In genomic region chr11:99123977-99124634, GRCm38 (mm10) we compare ENCODE assay signal across 8 mouse cellular contexts. TPM values are rescaled to one million over a fixed set of nuclear protein-coding genes. Genes with fewer than 3 reads are reported as not detected.
DNase-seq lines count a peak whose midpoint lies in the region; ATAC-seq and TF ChIP-seq lines count a peak whose summit lies in the region.

No protein-coding gene starts in this region.

- no peak for ATAC-seq in forebrain, embryonic 15.5 days (replicated peaks)
- no peak; the same call in 1 of the 2 replicates for ATAC-seq in kidney, postnatal 0 days (replicated peaks; ENCODE audit: low FRiP score, low read depth)
- no peak for ATAC-seq in midbrain, postnatal 0 days (ENCODE audit: low FRiP score)

- TF ChIP-seq CTCF in gastrocnemius, adult 2 months (IDR thresholded peaks at IDR 0.05): peak; percentile 46
- peak; percentile 70 for TF ChIP-seq CTCF in kidney, postnatal 0 days (IDR thresholded peaks at IDR 0.05; ENCODE audit: low read depth)
- peak; percentile 72 for TF ChIP-seq CTCF in midbrain, postnatal 0 days (IDR thresholded peaks at IDR 0.05)

- no peaks in the 10 kb centered on the region for H3K36me3 ChIP-seq in forebrain, embryonic 15.5 days
- H3K36me3 ChIP-seq in kidney, postnatal 0 days (ENCODE audit: insufficient read depth, low read length): no peaks in the 10 kb centered on the region
- H3K36me3 ChIP-seq in midbrain, postnatal 0 days (ENCODE audit: insufficient read depth, low read length): no peaks in the 10 kb centered on the region

- H3K9me3 ChIP-seq in forebrain, embryonic 15.5 days: no peaks in the 10 kb centered on the region
- no peaks in the 10 kb centered on the region for H3K9me3 ChIP-seq in kidney, postnatal 0 days (replicated peaks; ENCODE audit: low read length)
- no peaks in the 10 kb centered on the region for H3K9me3 ChIP-seq in midbrain, postnatal 0 days (ENCODE audit: low read length)

- H3K27me3 ChIP-seq in forebrain, embryonic 15.5 days: no peaks in the 10 kb centered on the region
- H3K27me3 ChIP-seq in kidney, postnatal 0 days (ENCODE audit: insufficient read depth, low read length): no peaks in the 10 kb centered on the region
- no peaks in the 10 kb centered on the region for H3K27me3 ChIP-seq in midbrain, postnatal 0 days (ENCODE audit: insufficient read depth, low read length)

- H3K9ac ChIP-seq in forebrain, embryonic 15.5 days (replicated peaks): no peak overlapping the region
- no peak overlapping the region for H3K9ac ChIP-seq in kidney, postnatal 0 days (ENCODE audit: low read depth, low read length)
- H3K9ac ChIP-seq in midbrain, postnatal 0 days (replicated peaks; ENCODE audit: low read length, poor library complexity, severe bottlenecking): no peak overlapping the region

- peak overlapping the region; percentile 31; the same call in 1 of the 2 replicates for H3K27ac ChIP-seq in gastrocnemius, adult 2 months
- H3K27ac ChIP-seq in forebrain, embryonic 15.5 days (replicated peaks): peak overlapping the region; percentile 23; the same call in 1 of the 2 replicates
- H3K27ac ChIP-seq in kidney, postnatal 0 days: no peak overlapping the region
- H3K27ac ChIP-seq in midbrain, postnatal 0 days (ENCODE audit: low read depth, low read length): no peak overlapping the region

- no peak overlapping the region for H3K4me2 ChIP-seq in forebrain, embryonic 15.5 days (replicated peaks)
- H3K4me2 ChIP-seq in kidney, postnatal 0 days (ENCODE audit: low read length): no peak overlapping the region
- no peak overlapping the region for H3K4me2 ChIP-seq in midbrain, postnatal 0 days (ENCODE audit: low read depth, low read length, poor library complexity, severe bottlenecking)

- WGBS in forebrain, embryonic 15.5 days: 46% methylated on average over 15 of the region's 15 CpGs
- 39% methylated on average over 15 of the region's 15 CpGs for WGBS in kidney, postnatal 0 days
- WGBS in midbrain, postnatal 0 days: 39% methylated on average over 15 of the region's 15 CpGs

- DNase-seq in gastrocnemius, adult 2 months: peak; percentile 56
- DNase-seq in gastrocnemius, postnatal 10 days: no peak
- DNase-seq in A20 (ENCODE audit: low read depth, low spot score) (peak; percentile 78), ZHBTc4 (ENCODE audit: low read depth, low spot score) (peak; percentile 82)
- DNase-seq in kidney, postnatal 0 days (ENCODE audit: low spot score): peak; percentile 71
- DNase-seq in midbrain, postnatal 0 days (ENCODE audit: low spot score): peak; percentile 74
- DNase-seq in urinary bladder, postnatal 25 days (ENCODE audit: low spot score): no peak

- intact Hi-C loops in gastrocnemius, adult 2 months (cut with DNase I): loop anchor here (1.0 to 10.0 kb wide), 2 partner anchors 84 to 199 kb away; partner anchors contain the start of gene Rara

- H3K4me1 ChIP-seq in forebrain, embryonic 15.5 days: peaks cover 12% of the 10 kb centered on the region
- peaks cover 21% of the 10 kb centered on the region for H3K4me1 ChIP-seq in kidney, postnatal 0 days (replicated peaks; ENCODE audit: insufficient read depth, low read length)
- H3K4me1 ChIP-seq in midbrain, postnatal 0 days (ENCODE audit: insufficient read depth, low read length): peaks cover 9% of the 10 kb centered on the region

- H3K4me3 ChIP-seq in gastrocnemius, adult 2 months: no peak overlapping the region
- H3K4me3 ChIP-seq in forebrain, embryonic 15.5 days: no peak overlapping the region
- no peak overlapping the region for H3K4me3 ChIP-seq in kidney, postnatal 0 days (replicated peaks; ENCODE audit: low read depth, low read length)
- no peak overlapping the region for H3K4me3 ChIP-seq in midbrain, postnatal 0 days (ENCODE audit: low read depth, low read length)

RNA-seq across cellular contexts. Expression of gene Ccr7, which starts 30.8 kb away (rescaled TPM):
- total RNA-seq in gastrocnemius, adult 2 months (2021): not detected
- under 1 TPM; 0.14 to 0.23 TPM for total RNA-seq in gastrocnemius, postnatal 10 days (2021)
- not detected in 2 replicates for polyA plus RNA-seq in forebrain, embryonic 15.5 days (2015; fragmentation: Nextera tagmentation; extraction: Ambion mirVana)
- polyA plus RNA-seq in kidney, postnatal 0 days (2015; fragmentation: Nextera tagmentation; extraction: Ambion mirVana): 0.08 and 0.19 TPM in 2 replicates
- total RNA-seq in midbrain, postnatal 0 days (2014; rRNA removed): not detected in 2 replicates
- polyA plus RNA-seq in midbrain, postnatal 0 days (2015; fragmentation: Nextera tagmentation; extraction: Ambion mirVana): not detected in 2 replicates

RNA-seq across cellular contexts. Expression of gene Tns4, which starts 35.0 kb away (rescaled TPM):
- under 1 TPM in 1 of 2 experiments, not detected in 1; 0.22 TPM for total RNA-seq in gastrocnemius, adult 2 months (2021)
- not detected for total RNA-seq in gastrocnemius, postnatal 10 days (2021)
- polyA plus RNA-seq in forebrain, embryonic 15.5 days (2015; fragmentation: Nextera tagmentation; extraction: Ambion mirVana): 0.09 TPM in 1 of 2 replicates, not detected in the other
- polyA plus RNA-seq in kidney, postnatal 0 days (2015; fragmentation: Nextera tagmentation; extraction: Ambion mirVana): 0.13 and 0.16 TPM in 2 replicates
- 0.38 TPM in 2 replicates for total RNA-seq in midbrain, postnatal 0 days (2014; rRNA removed)
- polyA plus RNA-seq in midbrain, postnatal 0 days (2015; fragmentation: Nextera tagmentation; extraction: Ambion mirVana): 0.17 and 0.26 TPM in 2 replicates

Comparison
In these comparisons a context has a peak if more than half of its experiments do, and no peak if none do; other contexts are left out.
1. DNase-seq: peak in gastrocnemius, adult 2 months (single experiment), A20 (single experiment), ZHBTc4 (single experiment), kidney, postnatal 0 days (single experiment) and midbrain, postnatal 0 days (single experiment); none in gastrocnemius, postnatal 10 days (single experiment) and urinary bladder, postnatal 25 days (single experiment).
2. H3K27ac ChIP-seq: peak in gastrocnemius, adult 2 months (single experiment) and forebrain, embryonic 15.5 days (single experiment); none in kidney, postnatal 0 days (single experiment) and midbrain, postnatal 0 days (single experiment).
3. Peak in every context shown above with its lines, with median percentiles within 50 percentile points of each other: CTCF ChIP-seq.